Mouse (Mus musculus) liver, postnatal 0 days (tissue): ENCODE data around the gene Nlgn2.

ENCODE experiments used
- CTCF ChIP-seq: sonication (generic); IDR thresholded peaks from 2 replicates; pipeline ENCODE4 v1.5.1; 2016; ENCODE audit warnings: antibody characterized with exemption, low read depth
- EP300 ChIP-seq: IDR thresholded peaks from 2 replicates; pipeline ENCODE4 v1.6.1; 2016; ENCODE audit warnings: antibody characterized with exemption, low read depth, mild to moderate bottlenecking

GRCm38 (mm10) chr11:69881787-69882670, 44.4 kb upstream of the Nlgn2 start:
- TF ChIP-seq CTCF (no peak), EP300 (no peak)
